Mouse (Mus musculus) hindbrain, postnatal 0 days (tissue): Measurements from ENCODE around the gene Lyrm9. TPM values are rescaled to one million over a fixed set of nuclear protein-coding genes. Genes with fewer than 3 reads are reported as not detected.

Experiments used
- ATAC-seq: fragments of 200-750 bp; cut with Nextera tagmentation; 2 replicates; pipeline ENCODE4 v1.8.0; 2017; ENCODE audit warnings: mild to moderate bottlenecking, moderate TSS enrichment, moderate library complexity
- DNase-seq: peaks from one replicate; pipeline ENCODE4 v3.0.0-alpha.2; 2015; ENCODE audit warnings: low spot score
- H3K27ac ChIP-seq: fragments of 300-500 bp; sonication (generic); 2 replicates; pipeline ENCODE4 v1.5.1; 2014; ENCODE audit warnings: mild to moderate bottlenecking
- H3K27me3 ChIP-seq: fragments of 300-500 bp; sonication (generic); 2 replicates; pipeline ENCODE4 v1.6.1; 2014; ENCODE audit warnings: low read length, mixed read lengths; ENCODE audit not compliant: insufficient read depth
- H3K36me3 ChIP-seq: fragments of 300-500 bp; sonication (generic); 2 replicates; pipeline ENCODE4 v1.6.1; 2014; ENCODE audit warnings: low read length, mixed read lengths; ENCODE audit not compliant: insufficient read depth
- H3K4me1 ChIP-seq: fragments of 300-500 bp; sonication (generic); 2 replicates; pipeline ENCODE4 v1.6.1; 2014; ENCODE audit warnings: antibody characterized with exemption, low read length, mixed read lengths; ENCODE audit not compliant: insufficient read depth
- H3K4me2 ChIP-seq: fragments of 300-500 bp; sonication (generic); 2 replicates; pipeline ENCODE4 v1.6.1; 2014; ENCODE audit warnings: low read depth, mild to moderate bottlenecking, low read length, moderate library complexity, mixed read lengths
- H3K4me3 ChIP-seq: fragments of 300-500 bp; sonication (generic); 2 replicates; pipeline ENCODE4 v1.5.1; 2014; ENCODE audit warnings: low read length
- H3K9ac ChIP-seq: fragments of 300-500 bp; sonication (generic); replicated peaks from 2 replicates; pipeline ENCODE4 v1.6.1; 2014; ENCODE audit warnings: mild to moderate bottlenecking, low read length, moderate library complexity, mixed read lengths
- H3K9me3 ChIP-seq: fragments of 300-500 bp; sonication (generic); 2 replicates; pipeline ENCODE4 v1.6.1; 2016; ENCODE audit warnings: low read length, mixed read lengths
- CTCF ChIP-seq: IDR thresholded peaks from 2 replicates; pipeline ENCODE4 v1.5.1; 2016; ENCODE audit warnings: antibody characterized with exemption, control low read depth, low read depth
- WGBS: fragments of 180-500 bp; shearing (Covaris S2); extraction: QIAGEN DNeasy Blood & Tissue Kit; methylation state at CpG from one replicate; pipeline ENCODE4 v1.1.7; 2014; 5-methylcytosine and 5-hydroxymethylcytosine counted together
- polyA plus RNA-seq: library from polyadenylated mRNA; unstranded; fragments of >200 nt; fragmentation: Nextera tagmentation; extraction: Ambion mirVana; gene quantifications from 2 replicates; pipeline ENCODE4 v1.2.1, GENCODE M21; 2015
- total RNA-seq: library from RNA; depleted of rRNA; stranded (reverse); fragments of >200 nt; gene quantifications from 2 replicates; pipeline ENCODE4 v1.2.3, GENCODE M21; 2014

The Lyrm9 gene
- total and polyA plus RNA-seq, 2 experiments from 2014 or later, result 44.2 to 51.6 TPM

GRCm38 (mm10) chr11:78822792-78823498 lies 3.4 kb upstream of the Lyrm9 start:
- H3K27ac ChIP-seq, result no peak overlapping the region
- DNase-seq, result peak; percentile 77
- H3K27me3 ChIP-seq, result no peaks in the 10 kb centered on the region
- 53% methylated on average over 13 of the region's 13 CpGs for WGBS
- H3K4me2 ChIP-seq, result no peak overlapping the region
- peak; percentile 73 for TF ChIP-seq CTCF
- H3K36me3 ChIP-seq, result no peaks in the 10 kb centered on the region
- no peak overlapping the region for H3K9ac ChIP-seq
- H3K4me1 ChIP-seq, result peaks cover 5% of the 10 kb centered on the region; the same call in 1 of the 2 replicates
- H3K9me3 ChIP-seq, result no peaks in the 10 kb centered on the region
- no peak for ATAC-seq
- H3K4me3 ChIP-seq, result no peak overlapping the region

- DNase-seq, result peak; percentile 21
- WGBS, result 27% methylated on average over 7 of the region's 7 CpGs
- Histone ChIP-seq H3K27me3 (no peaks in the 10 kb centered on the region), H3K4me1 (peaks cover 5% of the 10 kb centered on the region; the same call in 1 of the 2 replicates), H3K4me3 (peak overlapping the region; percentile 66; the same call in 1 of the 2 replicates), H3K9ac (peak overlapping the region; percentile 72; the same call in 1 of the 2 replicates), H3K36me3 (no peaks in the 10 kb centered on the region), H3K4me2 (peak overlapping the region; percentile 75), H3K9me3 (no peaks in the 10 kb centered on the region), H3K27ac (0 out of 2 replicates have a peak overlapping the region, but pooled peaks have one; percentile 15)
- ATAC-seq, result no peak
- no peak for TF ChIP-seq CTCF
Observed at GRCm38 (mm10) chr11:78827546-78827945, 1.2 kb downstream of the Lyrm9 start.

- peak; percentile 78 for TF ChIP-seq CTCF
- DNase-seq (peak; percentile 74), ATAC-seq (peak; percentile 24; the same call in 1 of the 2 replicates)
- no peak overlapping the region for H3K4me2 ChIP-seq
- H3K27ac ChIP-seq, result no peak overlapping the region
- no peaks in the 10 kb centered on the region for H3K27me3 ChIP-seq
- 49% methylated on average over 2 of the region's 2 CpGs for WGBS
- no peak overlapping the region for H3K9ac ChIP-seq
- H3K9me3 ChIP-seq, result no peaks in the 10 kb centered on the region
- no peak overlapping the region for H3K4me3 ChIP-seq
- peaks cover 5% of the 10 kb centered on the region; the same call in 1 of the 2 replicates for H3K4me1 ChIP-seq
- H3K36me3 ChIP-seq, result no peaks in the 10 kb centered on the region
Observed at GRCm38 (mm10) chr11:78828386-78828785, 2.0 kb downstream of the Lyrm9 start.

GRCm38 (mm10) chr11:78829373-78829772 lies 3.0 kb downstream of the Lyrm9 start:
- Histone ChIP-seq H3K27me3 (no peaks in the 10 kb centered on the region), H3K4me1 (peaks cover 5% of the 10 kb centered on the region; the same call in 1 of the 2 replicates), H3K36me3 (no peaks in the 10 kb centered on the region), H3K9ac (no peak overlapping the region), H3K4me2 (no peak overlapping the region), H3K9me3 (no peaks in the 10 kb centered on the region), H3K27ac (no peak overlapping the region), H3K4me3 (no peak overlapping the region)
- no peak for TF ChIP-seq CTCF
- no peak for DNase-seq
- no peak for ATAC-seq
- WGBS, result 22% methylated on average over 6 of the region's 6 CpGs

GRCm38 (mm10) chr11:78830180-78830579 lies 3.8 kb downstream of the Lyrm9 start:
- no peak for TF ChIP-seq CTCF
- Histone ChIP-seq H3K9ac (no peak overlapping the region), H3K4me2 (no peak overlapping the region), H3K9me3 (no peaks in the 10 kb centered on the region), H3K36me3 (no peaks in the 10 kb centered on the region), H3K4me3 (no peak overlapping the region), H3K27ac (no peak overlapping the region), H3K4me1 (peaks cover 5% of the 10 kb centered on the region; the same call in 1 of the 2 replicates), H3K27me3 (no peaks in the 10 kb centered on the region)
- DNase-seq (no peak), ATAC-seq (no peak)
- 67% methylated on average over 8 of the region's 8 CpGs for WGBS

- no peak for DNase-seq
Observed at GRCm38 (mm10) chr11:78831716-78832115, 5.3 kb downstream of the Lyrm9 start.

More at GRCm38 (mm10) chr11:78831716-78832115, 5.3 kb downstream of the Lyrm9 start:
- H3K27me3 ChIP-seq, result no peaks in the 10 kb centered on the region
- H3K9ac ChIP-seq, result no peak overlapping the region
- no peak for ATAC-seq
- H3K36me3 ChIP-seq, result no peaks in the 10 kb centered on the region
- no peaks in the 10 kb centered on the region for H3K4me1 ChIP-seq
- no peak overlapping the region for H3K27ac ChIP-seq
- no peak overlapping the region for H3K4me3 ChIP-seq
- no peak for TF ChIP-seq CTCF
- no peaks in the 10 kb centered on the region for H3K9me3 ChIP-seq
- H3K4me2 ChIP-seq, result no peak overlapping the region
- 54% methylated on average over 4 of the region's 4 CpGs for WGBS
